Mouse (Mus musculus): ENCODE results near the gene Klk1b21. TPM values are rescaled to one million over a fixed set of nuclear protein-coding genes. Genes with fewer than 3 reads are reported as not detected.
"Not testable (repeated sequence)": the region's sequence is repeated elsewhere in the genome, so short reads cannot be mapped to it uniquely, and the experiment has no call there.

The Klk1b21 gene
- not detected for total RNA-seq (2021)
- long read RNA-seq, experiment 1 = 0 reads
- long read RNA-seq, experiment 2 = 0 reads

DNA sequence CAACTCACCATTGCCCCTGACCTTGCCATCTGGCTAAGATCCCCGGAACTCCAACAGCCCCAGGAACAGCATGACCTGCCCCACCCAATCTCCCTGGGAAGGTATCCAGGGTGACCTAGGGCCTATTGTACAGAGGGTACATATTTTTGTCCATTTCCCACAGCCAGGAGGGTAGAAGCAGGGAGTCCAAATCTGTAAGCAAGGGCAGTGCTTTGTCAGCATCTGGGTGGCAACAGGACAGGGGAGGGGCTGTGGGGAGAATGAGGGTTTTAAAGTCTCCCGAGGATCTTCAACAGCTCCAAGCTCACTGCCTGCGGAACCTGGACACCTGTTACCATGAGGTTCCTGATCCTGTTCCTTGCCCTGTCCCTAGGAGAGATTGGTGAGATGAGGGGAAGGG lies at the start of gene Klk1b21:
Gene Klk1b21, plus strand, starts transcription at position 301 of the 400 bp plus-strand sequence.
- not testable (repeated sequence) for DNase-seq

DNA sequence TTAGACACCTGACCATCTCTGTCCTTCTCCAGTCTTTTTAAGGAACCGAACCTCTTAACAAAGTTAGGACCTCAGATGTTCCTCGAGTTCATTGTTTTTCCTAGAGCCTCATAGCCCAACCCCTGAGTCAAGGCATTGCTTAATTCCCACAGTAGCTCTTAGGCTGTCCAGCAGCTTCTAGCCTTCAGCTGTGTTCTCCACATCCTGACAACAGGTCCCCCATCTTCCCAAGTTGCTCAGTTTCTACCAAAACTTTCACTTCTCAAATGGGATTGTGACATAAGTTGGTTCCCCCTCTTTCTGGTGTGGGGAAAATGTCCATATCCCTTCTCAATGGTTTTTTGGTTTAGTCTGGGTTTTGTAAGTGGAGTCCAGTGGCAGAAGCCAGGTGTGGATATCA lies 30.0 kb upstream of the Klk1b21 start:
- no peak for DNase-seq

DNA sequence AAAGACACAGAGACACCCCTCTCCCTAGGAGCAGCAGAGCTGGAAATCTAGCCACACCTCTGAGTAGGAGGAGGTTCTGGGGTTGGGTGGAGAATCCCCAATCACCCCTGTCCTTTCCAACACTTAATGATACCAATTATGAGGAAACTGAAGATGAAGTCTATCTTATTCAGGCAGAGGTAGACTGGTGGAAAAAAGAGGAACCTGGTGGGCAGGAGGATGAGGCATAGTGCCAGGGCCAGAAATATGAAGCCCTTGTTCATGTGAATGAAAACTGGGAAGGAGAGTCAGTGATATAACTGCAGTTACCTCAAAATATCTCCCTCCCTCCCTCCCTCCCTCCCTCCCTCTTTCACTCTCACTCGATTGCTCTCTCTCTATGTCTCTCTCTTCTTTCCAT lies 24.4 kb upstream of the Klk1b21 start:
- no peak for DNase-seq

DNA sequence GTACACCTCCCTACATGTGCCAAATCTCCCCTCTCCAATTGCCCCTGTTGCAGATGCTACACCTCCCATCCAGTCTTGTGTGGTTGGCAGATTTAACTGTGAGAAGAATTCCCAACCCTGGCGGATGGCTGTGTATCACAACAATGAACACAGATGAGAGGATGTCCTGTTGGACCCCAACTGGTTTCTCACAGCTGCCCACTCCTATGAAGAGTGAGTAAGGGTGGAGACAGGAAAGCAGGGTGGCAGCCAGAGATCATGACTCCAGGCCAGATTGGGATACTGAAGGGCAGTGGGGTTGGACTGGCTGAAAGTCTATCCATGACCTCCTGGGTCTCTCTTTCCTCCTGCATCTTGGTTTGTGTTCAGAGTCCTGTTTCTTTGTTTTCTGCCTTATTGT lies 6.0 kb upstream of the Klk1b21 start:
- no peak for DNase-seq

DNA sequence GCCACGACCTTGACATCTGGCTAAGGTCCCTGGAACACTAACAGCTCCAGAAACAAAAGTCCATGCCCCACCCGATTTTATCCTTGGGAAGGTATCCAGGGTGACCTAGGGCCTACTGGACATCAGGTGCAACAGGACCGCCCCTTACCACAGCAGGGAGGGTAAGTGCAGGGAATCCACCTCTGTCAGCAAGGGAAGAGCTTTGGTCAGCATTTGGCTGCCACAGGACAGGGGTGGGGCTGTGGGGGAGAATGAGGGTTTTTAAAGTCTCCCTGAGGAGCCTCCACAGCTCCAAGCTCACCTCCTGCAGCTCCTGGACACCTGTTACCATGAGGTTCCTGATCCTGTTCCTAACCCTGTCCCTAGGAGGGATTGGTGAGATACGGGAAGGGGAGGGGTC lies 10.2 kb downstream of the Klk1b21 start, which contains the start of gene Klk1b22:
Gene Klk1b22, plus strand, starts transcription at position 301 of the 400 bp plus-strand sequence.
- no peak for DNase-seq

DNA sequence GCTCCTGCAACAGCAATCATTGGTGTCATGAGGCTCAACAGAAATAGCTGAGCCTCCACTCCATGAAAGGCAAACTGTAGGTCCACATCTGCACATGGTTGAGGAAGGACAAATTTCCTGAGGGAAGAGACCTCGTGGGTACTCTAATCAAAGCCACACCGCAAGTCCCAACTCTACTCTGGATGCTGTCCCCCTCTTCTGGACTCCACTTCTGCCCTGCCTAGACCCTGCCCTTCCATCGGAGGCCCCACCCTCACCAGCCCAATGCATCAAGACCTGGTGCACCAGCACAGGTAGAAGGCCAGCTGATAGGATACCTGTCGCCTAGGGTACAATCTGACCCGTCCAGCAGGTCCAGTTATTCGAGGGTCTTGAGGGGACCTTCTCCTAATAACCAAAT lies 21.3 kb downstream of the Klk1b21 start:
- DNase-seq = no peak

DNA sequence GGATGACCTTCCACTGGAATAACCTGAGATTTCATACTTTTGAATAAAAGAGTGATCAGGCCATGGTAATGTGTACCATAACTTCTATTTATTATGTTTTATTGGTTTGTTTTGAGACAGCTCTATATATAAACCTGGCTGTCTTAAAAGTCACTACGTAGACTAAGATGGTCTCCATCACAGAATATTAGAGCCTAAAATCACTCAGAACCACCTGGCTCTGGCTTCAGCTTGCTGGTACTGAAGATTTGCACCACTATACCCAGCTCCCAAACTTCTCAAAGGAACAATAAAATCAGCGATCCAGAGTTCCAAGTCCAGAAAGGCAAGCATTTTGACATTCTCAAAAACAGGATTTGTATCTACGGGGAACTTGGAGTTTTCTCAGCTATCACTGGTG lies 34.3 kb downstream of the Klk1b21 start, which contains the start of gene Klk1b16:
Gene Klk1b16, plus strand, starts transcription at position 301 of the 400 bp plus-strand sequence.
- DNase-seq = no peak

Other genes with a start within 250 kb of the Klk1b21 start
- gene Klk4, start 221.2 kb upstream of the Klk1b21 start, total RNA-seq (2021) = not detected
- not detected for gene Klk15, start 168.6 kb upstream of the Klk1b21 start, total RNA-seq (2021)
- not detected for gene Klk1b8, start 151.7 kb upstream of the Klk1b21 start, total RNA-seq (2021)
- not detected for gene Klk1b1, start 135.6 kb upstream of the Klk1b21 start, total RNA-seq (2021)
- not detected for gene Klk1b9, start 126.3 kb upstream of the Klk1b21 start, total RNA-seq (2021)
- gene Klk1b11, start 106.5 kb upstream of the Klk1b21 start, total RNA-seq (2021) = not detected
- gene Klk1b26, start 90.2 kb upstream of the Klk1b21 start, total RNA-seq (2021) = under 1 TPM; 0.19 to 0.26 TPM
- gene Klk1b27, start 50.0 kb upstream of the Klk1b21 start, total RNA-seq (2021) = not detected
- gene Klk1b22, start 10.3 kb downstream of the Klk1b21 start, total RNA-seq (2021) = not detected
- gene Klk1b16, start 34.4 kb downstream of the Klk1b21 start, total RNA-seq (2021) = not detected
- gene Klk1b24, start 85.9 kb downstream of the Klk1b21 start, total RNA-seq (2021) = not detected
- not detected for gene Klk1b3, start 95.9 kb downstream of the Klk1b21 start, total RNA-seq (2021)
- gene Klk1b4, start 105.1 kb downstream of the Klk1b21 start, total RNA-seq (2021) = not detected
- not detected for gene Klk1b5, start 113.6 kb downstream of the Klk1b21 start, total RNA-seq (2021)
- not detected for gene Klk1, start 123.0 kb downstream of the Klk1b21 start, total RNA-seq (2021)
- gene Gm36864, start 133.8 kb downstream of the Klk1b21 start, total RNA-seq (2021) = not detected
- gene 1700028J19Rik, start 144.4 kb downstream of the Klk1b21 start, total RNA-seq (2021) = under 1 TPM; 0.36 to 0.43 TPM
- 1 to 10 TPM; 6.1 to 8.0 TPM for gene 2410002F23Rik, start 144.4 kb downstream of the Klk1b21 start, total RNA-seq (2021)
- gene Acp4, start 155.1 kb downstream of the Klk1b21 start, total RNA-seq (2021) = not detected
- not detected for gene Gm15517, start 159.1 kb downstream of the Klk1b21 start, total RNA-seq (2021)
- gene Clec11a, start 204.6 kb downstream of the Klk1b21 start, total RNA-seq (2021) = 1 to 10 TPM; 1.9 to 2.6 TPM
- gene Shank1, start 207.9 kb downstream of the Klk1b21 start, total RNA-seq (2021) = under 1 TPM; 0.49 to 0.54 TPM

Data from gastrocnemius, postnatal 25 days (tissue).